Mouse (Mus musculus): Measurements from ENCODE around the gene Jade2. TPM values are rescaled to one million over a fixed set of nuclear protein-coding genes. Genes with fewer than 3 reads are reported as not detected.
"Not testable (repeated sequence)": the region's sequence is repeated elsewhere in the genome, so short reads cannot be mapped to it uniquely, and the experiment has no call there.

Gene Jade2
- total RNA-seq, 2 experiments from 2014 or later: 2.3 to 3.5 TPM

DNA sequence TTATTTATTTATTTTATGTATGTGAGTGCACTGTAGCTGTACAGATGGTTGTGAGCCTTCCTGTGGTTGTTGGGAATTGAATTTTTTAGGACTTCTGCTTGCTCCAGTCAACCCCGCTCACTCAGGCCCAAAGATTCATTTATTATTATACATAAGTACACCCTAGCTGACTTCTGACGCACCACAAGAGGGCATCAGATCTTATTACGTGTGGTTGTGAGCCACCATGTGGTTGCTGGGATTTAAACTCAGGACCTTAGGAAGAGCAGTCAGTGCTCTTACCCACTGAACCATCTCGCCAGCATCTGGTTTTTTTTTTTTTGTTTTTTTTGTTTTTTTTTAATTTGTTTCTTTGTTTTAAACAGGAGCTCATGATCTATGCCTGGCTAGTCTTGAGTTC lies 67.7 kb downstream of the Jade2 start:
- DNase-seq: not testable (repeated sequence)

- no peak for DNase-seq
These were observed 71.5 kb downstream of the Jade2 start for GRCm38 (mm10) chr11:51785926-51786325.

GRCm38 (mm10) chr11:51782721-51783120 lies 74.7 kb downstream of the Jade2 start:
- no peak for DNase-seq

DNA sequence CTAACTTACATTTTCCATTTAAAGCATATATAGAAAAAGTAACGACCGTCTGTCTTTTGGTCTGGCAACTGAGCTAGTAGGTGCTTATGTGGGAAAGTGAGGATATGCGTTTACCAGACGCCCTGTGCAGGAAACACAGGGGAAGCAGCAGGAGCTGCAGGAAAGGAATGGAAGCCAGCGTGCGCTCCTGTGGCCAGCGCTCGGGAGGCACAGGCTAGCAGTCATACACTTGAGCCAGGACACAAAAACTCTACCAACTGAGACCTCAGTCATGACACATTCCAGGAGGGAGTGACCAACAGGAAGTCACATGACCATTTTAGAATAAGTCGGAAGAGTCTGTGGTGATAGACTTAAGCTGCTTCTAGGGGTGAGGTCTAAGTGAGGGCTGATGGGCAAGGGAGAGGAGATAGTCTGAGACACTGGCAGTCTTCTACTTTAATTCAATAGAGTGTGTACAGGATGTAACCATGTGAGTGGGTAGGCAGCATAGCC lies 76.6 kb downstream of the Jade2 start:
- no peak for DNase-seq

DNA sequence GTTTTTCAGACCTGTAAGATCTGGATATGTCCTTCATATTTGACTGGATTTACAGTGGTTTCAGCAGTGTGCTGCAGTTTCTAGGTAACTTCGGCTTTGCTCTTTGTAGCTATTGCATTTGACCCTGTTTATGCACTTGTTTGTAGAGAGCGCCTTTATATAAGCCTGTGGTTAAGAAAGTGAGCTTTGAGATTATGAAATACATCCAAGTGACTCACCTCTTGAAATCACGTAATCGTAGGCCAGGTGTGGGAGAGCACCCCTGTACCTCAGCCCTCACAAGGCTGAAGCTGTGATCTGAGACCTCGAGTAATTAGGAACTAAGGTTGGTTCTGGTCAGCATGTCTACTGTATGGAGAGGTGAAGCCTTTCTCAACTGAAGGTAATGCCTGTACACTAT lies 80.0 kb downstream of the Jade2 start:
- no peak for DNase-seq

DNA sequence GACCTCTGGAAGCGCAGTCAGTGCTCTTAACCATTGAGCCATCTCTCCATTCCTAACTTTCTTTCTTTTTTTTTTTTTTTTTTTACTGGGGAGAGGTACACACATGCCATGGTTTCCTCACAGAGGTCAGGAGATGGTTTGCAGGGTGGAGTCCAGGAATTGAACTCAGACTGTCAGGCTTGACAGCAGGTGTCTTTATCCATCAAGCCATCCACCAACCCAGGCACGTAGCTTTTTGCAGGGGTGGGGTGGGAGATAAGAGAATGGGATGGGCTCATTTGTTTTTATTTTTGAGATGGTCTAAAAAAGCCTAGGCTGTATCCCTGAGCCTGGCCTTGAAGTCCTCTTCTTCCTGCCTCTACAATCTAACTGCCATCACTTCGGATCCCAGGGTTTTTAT lies 81.9 kb downstream of the Jade2 start:
- no peak for DNase-seq

GRCm38 (mm10) chr11:51768296-51768695 lies 89.2 kb downstream of the Jade2 start:
- no peak for DNase-seq

GRCm38 (mm10) chr11:51767579-51768220 lies 89.8 kb downstream of the Jade2 start:
- peak; percentile 68 for DNase-seq

GRCm38 (mm10) chr11:51764816-51765215 lies 92.6 kb downstream of the Jade2 start:
- DNase-seq: no peak

GRCm38 (mm10) chr11:51763955-51764354 lies 93.5 kb downstream of the Jade2 start:
- DNase-seq: no peak

Other genes with a start within 250 kb of the Jade2 start
- 10 to 100 TPM; 19.3 to 23.6 TPM for gene Nhp2, start 237.9 kb downstream of the Jade2 start, total RNA-seq (2021)
- 10 to 100 TPM in 1 of 2 experiments, 1 to 10 TPM in 1; 9.3 to 12.3 TPM for gene Rmnd5b, start 221.8 kb downstream of the Jade2 start, total RNA-seq (2021)
- gene N4bp3, start 206.8 kb downstream of the Jade2 start, total RNA-seq (2021): 1 to 10 TPM; 2.9 to 3.8 TPM
- gene D930048N14Rik, start 206.7 kb downstream of the Jade2 start, total RNA-seq (2021): under 1 TPM; 0.20 to 0.32 TPM
- gene 0610009B22Rik, start 168.8 kb downstream of the Jade2 start, total RNA-seq (2021): 10 to 100 TPM; 30.6 to 31.5 TPM
- gene Sec24a, start 94.0 kb downstream of the Jade2 start, total RNA-seq (2021): 10 to 100 TPM; 33.2 to 33.3 TPM
- gene Sar1b, start 94.0 kb downstream of the Jade2 start, total RNA-seq (2021): 100 to 1,000 TPM; 372 to 421 TPM
- gene Cdkn2aipnl, start 110.0 kb upstream of the Jade2 start, total RNA-seq (2021): 10 to 100 TPM; 11.9 to 15.9 TPM
- gene Ube2b, start 143.1 kb upstream of the Jade2 start, total RNA-seq (2021): 100 to 1,000 TPM; 347 to 366 TPM
- 1 to 10 TPM; 2.0 to 2.4 TPM for gene Cdkl3, start 146.6 kb upstream of the Jade2 start, total RNA-seq (2021)
- gene Ppp2ca, start 241.0 kb upstream of the Jade2 start, total RNA-seq (2021): 10 to 100 TPM; 39.0 to 39.8 TPM

All from gastrocnemius, postnatal 25 days (tissue).